Mouse (Mus musculus): ENCODE measurements around the gene Vps54.
"Not testable (repeated sequence)": the region's sequence is repeated elsewhere in the genome, so short reads cannot be mapped to it uniquely, and the experiment has no call there.

Gene Vps54

DNA sequence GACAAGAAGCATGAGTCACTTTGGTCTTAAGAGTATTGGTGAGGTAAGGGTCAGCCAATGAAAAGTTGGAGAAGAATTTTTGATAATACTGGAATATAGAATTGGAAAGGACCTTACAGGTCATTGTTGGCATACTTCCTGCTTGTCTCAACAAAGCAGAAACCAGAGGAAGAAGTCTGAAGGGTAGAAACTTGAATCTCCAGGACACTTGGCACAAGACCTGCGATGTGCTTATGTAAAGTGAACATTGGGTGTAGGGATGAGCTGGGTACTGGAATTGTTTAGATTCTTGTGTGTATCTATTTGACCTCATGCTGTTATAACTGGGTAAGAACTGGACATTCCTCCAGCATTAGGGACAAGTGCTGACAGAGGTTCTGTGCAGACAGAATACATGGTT, 2.3 kb downstream of the Vps54 start:
- no peak for DNase-seq (ENCODE audit: low read depth, low spot score)

DNA sequence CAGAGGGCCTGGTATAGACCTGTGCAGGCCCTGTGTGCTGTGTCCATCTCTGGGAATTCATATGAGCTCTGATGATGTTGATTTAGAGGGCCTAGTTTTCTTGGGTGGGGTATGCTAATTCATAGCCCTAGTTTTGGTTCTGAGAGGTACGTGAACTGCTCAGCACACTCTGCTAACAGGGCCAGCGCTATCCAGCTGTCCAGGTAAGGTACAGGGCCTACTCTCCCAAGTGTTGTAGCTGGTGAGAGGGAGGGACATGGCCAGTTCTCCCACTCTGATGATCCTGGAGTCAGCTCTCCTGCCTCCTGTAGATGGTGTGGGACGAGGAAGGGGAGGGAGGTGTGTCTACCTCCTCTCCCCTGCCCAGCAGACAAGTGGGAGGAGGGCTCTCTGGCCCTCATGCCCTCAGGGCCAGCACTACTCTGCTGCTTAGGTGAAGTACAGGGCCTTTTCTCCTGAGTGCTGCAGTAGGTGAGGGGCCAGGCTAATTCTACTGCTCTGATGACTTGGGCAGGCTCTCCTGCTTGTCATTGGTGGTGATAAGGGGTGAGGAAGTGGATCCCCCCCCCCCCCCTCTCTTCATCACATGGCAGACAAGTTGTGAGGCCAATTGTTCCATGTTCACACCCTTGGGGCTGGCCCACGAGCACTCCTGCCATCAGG, 8.3 kb downstream of the Vps54 start:
- no peak for DNase-seq (ENCODE audit: low read depth, low spot score)

DNA sequence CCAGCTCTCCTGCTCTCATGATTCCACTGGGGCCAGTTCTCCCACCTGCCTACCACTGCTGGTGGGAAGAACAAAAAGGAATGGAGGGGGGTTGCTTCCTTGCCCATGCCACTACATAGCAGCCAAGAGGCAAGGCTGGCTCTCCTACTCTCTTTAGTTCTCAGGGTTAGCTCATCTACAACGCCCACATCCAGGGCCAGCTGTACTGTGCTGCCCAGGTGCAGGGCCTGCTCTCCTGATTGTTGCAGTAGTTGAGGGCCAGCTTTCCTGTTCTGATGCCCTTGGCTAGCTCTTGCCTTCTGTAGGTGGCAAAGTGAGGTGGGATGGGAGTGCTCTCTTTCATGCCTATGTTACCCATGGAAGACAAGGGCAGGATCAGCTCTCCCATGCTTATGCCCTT, 8.9 kb downstream of the Vps54 start:
- DNase-seq (ENCODE audit: low read depth, low spot score) = no peak

DNA sequence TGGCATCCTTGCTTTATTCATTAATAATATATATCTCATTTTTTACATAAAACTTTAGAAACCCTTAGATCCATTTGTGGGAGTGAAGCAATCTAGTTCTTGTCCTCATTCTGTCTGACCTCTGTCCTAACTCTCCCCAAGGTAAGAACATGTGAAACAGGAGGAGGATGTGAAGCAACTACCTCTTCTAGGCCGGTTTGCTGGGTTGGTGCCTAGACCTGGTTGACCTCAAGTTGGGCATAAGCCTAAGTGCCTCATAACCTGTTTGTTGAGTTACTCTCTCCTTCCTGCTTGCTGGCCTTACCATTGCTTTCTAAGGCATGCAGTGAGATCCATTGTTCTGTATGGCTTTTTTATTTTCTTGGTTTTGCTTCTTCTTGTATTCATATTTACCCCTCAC, 11.3 kb downstream of the Vps54 start:
- DNase-seq (ENCODE audit: low read depth, low spot score) = peak; percentile 48

DNA sequence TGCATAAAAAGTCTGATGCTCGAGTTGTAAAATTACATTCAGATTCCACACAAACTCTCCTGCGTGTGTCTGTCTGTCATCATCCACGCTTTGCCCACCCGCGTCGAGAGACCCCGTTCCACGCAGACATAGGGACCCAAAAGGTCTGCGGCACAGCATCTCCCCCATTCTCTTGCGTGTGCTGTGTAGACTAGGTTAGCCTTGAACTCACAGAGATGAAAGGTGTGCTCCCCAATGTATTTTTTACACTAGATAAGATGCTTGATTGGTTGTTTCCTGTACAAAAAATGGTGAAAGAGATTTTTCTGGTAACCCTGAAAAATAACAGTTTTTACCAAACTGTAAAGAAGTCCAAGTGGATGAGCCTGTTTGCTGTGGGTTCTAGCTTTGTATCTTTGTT, 19.5 kb downstream of the Vps54 start:
- not testable (repeated sequence) for DNase-seq (ENCODE audit: low read depth, low spot score)

DNA sequence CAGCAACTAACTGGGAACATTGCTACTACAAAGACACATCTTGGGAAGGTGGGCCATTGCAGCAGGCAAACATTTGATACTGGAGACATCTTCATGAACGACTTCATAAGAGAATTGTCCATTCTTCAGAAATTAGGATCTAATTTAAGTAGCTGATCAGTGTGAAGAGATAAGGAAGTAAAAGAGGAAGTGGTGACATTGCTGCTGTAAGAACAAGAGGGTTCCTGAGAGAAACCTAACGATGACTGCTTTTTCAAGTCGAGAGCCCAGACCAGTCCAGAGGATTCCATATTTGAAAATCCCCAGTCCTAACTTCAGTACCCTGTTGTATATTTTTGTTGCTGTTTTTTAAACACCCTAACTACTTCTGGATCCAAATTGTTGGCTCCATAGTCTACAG, 26.3 kb downstream of the Vps54 start:
- no peak for DNase-seq (ENCODE audit: low read depth, low spot score)

DNA sequence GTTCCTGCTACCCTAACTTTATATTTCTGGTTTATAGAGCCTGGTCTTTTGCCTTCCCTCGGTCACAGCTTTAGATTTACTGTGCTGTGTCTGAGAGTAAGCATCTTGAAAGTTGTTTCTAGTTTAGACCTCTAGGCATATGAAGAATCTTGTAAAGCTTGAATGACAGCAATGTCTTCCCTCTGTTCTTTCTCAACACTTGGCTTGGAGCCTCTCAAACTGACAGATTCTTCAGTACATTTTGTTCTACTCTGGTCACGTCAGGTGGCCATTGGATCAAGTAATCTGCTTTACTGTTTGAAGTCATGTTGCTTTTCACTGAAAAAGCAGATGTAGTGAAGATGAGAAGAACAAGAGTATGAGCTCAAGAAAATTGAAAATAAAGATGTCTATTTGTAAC, 37.1 kb downstream of the Vps54 start:
- no peak for DNase-seq (ENCODE audit: low read depth, low spot score)

DNA sequence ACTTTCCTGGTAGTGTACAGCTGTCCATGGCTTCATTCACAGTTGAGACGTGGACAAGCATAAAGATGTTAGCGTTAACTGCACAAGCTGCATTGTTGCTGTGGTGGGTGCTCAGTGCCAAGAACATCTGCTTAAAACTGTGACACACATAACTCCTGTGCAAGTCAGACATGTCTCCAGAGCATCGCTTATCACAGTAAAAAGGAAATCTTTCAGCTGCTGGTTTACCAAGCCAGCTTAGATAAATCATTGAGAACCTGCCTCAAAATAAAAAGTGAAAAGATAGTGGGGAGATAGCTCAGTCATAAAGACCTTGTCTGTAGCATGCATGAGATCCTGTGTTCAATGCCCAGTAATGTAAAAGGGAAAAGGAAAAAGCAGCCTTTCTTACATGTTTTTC, 47.3 kb downstream of the Vps54 start:
- no peak for DNase-seq (ENCODE audit: low read depth, low spot score)

DNA sequence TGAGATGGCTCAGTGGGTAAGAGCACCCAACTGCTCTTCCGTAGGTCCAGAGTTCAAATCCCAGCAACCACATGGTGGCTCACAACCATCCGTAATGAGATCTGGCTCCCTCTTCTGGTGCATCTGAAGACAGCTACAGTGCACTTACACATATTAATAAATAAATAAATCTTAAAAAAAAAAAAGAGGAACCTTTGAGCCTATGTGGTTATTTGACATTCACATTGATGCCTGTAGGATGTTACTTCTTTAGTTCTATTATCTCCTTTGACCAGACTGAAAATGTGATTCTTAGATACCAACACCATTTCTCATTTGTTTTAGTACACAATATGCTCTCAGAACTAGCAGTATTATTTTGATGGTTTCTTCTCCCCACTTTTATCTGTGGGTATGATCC, 49.1 kb downstream of the Vps54 start:
- DNase-seq (ENCODE audit: low read depth, low spot score) = not testable (repeated sequence)

DNA sequence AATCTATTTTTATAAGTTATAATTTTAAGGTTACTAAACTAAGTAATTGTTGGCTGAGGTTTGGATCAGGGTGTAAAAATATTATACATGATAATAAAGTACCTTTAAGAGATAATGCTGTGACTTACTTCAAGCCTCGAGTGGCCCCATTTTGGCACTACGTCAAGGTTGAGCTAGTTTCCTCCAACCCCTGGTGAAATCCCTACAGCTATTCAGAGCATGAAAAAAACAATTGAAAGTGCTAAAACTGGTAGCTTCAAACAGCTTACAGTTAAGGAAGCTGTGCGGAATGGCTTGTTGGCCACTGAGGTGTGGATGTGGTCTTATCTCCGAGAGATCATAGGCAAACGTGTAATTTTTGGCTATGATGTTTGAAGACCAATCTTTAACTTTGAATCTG, 56.4 kb downstream of the Vps54 start:
- DNase-seq (ENCODE audit: low read depth, low spot score) = no peak

DNA sequence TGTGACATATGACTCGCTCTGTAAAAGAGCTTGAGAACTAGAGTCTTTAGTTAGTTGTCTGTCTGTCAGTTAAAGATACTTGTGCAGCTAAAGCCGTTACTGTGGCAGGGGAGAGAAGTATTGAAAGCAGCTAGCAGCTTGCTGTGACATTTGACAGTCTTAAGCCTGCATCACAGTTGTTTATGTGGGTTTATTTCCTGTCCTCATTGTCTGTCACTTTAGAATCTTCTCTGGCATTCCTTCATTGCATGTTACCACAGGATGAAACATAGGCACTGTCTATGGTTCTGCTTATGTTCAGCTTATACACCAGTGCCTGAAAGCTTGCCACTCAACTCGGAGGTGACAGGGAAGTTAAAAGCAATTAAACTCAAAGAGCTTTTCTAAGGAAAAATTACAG, 64.5 kb downstream of the Vps54 start:
- no peak for DNase-seq (ENCODE audit: low read depth, low spot score)

DNA sequence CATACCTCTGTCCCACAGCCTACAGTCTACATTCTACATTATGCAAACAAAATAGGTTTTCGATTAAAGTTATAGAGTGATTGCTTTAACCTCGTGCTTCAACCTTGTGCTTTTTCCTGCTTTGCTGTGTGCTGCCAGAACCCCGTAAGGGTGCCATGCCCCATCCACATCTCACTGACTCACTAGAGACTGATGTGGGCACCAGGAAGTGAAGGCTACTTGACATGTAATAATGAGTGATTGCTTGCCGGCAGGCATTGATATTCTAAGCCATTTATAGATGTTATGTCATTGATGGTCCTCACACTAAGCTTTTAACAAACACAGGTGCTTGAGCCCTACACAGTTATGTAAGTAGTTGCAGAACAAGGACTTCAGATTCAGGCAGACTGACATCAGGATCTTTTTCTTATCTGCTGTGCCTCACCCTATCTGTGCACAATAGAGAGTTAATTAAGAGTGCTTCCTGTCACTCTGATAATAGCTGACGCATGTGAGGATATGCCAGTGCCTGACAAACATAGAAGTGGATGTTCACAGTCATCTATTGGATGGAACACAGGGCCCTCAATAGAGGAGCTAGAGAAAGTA, 68.1 kb downstream of the Vps54 start:
- DNase-seq (ENCODE audit: low read depth, low spot score) = no peak

DNA sequence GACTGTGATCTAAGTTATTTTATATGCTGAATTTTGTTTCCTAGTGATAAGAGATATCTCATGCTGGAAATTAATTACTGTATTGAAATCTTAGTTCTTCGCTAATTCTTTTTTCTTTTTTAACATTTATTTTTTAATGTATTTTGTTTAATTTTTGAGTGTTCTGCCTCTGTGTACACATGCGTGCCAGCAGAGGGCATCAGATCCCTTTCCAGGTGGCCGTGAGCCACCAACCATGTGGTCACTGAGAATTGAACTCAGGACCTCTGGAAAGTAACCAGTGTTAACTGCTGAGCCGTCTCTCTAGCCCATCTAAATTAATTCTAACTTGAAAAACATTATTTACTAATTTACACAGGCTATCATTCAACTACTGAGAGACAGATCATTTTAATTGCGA, 69.0 kb downstream of the Vps54 start:
- no peak for DNase-seq (ENCODE audit: low read depth, low spot score)

DNA sequence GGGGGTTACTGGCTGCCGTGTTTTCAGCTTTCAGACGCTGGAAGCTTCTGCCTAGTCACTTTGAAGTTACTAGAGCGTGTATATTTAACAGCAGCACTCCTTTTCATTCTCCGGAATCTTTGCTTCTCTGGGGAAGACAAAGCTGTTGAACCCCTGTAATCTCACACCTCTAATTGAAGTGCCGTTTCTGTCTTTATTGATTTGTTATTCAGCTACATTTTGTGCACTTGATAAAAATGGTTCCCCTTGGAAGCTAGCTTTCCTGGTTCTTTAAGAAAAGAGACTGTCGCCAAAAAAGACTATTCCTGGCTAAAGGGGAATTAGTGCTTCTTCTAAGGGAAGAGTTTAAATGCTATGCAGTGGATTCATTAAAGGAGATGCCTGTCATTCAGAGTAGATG, 70.4 kb downstream of the Vps54 start:
- DNase-seq (ENCODE audit: low read depth, low spot score) = no peak

DNA sequence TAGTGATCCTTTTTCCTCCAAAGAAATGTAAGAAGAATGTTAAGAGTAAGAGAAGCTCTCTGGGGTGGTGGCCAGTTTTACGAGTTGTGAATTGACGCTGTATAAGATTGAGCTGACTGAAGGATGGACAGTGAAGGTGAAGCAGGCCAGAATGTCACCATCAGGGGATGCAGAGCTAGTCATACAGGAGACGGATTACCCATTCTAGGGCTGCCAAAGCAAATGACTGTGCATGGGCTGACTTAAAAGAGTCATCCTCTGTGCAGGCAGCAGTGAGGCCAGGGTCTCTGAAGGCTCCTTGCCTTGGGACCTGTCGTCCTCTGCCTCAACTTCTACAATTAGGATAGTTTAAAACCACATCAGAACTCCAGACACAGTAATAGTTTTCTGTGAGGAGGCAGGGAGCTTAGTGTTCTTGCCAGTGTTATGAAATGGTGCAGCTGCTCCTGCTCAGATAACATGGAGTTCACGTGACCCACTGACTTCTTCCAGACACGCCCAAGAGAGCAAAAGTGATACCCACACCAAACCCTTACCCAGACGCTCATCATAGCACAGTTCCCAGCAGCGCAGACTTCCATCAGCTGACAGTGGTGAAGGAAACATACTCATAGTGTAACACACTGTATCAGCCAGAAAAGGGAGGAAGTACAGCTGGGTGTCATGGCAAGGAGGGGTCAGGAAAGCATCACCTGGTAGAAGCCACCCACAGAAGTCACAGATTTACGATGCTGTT, 75.0 kb downstream of the Vps54 start:
- peak; percentile 88 for DNase-seq (ENCODE audit: low read depth, low spot score)

DNA sequence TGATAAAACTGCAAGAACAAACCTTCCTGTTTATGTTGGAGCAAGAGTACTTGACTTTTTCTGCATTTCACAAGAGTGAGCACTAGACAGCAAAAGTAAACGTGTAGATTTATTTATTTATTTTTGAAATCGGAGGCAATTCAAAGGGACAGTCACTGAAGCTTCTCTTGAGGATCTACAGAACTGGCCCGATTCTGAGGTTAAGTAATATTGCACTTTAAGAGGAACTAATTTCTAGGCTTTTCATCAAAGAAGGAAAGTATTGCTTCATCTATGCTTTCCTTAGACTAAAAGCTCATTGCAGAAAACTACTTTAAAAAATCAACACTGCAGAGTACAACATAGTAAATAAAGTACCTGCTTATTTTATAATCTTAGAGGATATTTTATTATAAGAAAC, 82.5 kb downstream of the Vps54 start:
- no peak for DNase-seq (ENCODE audit: low read depth, low spot score)

DNA sequence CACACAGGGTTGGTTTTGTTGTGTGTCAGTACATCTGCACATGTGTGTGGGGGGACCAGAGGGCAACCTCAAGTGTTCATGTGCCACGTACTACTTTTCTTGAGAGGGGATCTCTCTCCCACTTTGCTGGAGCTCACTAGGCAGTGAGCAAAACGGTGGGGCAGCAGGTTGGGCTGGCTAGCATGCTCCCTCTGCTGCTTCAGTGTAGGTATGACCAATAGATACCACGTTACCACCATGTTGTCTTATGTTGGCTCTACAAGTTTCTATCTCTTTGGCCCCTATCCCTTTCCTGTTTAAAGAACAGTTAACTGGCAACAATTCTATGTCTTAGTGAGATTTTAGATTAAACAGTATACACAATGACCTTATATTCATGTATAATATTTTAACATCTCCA, 83.3 kb downstream of the Vps54 start:
- no peak for DNase-seq (ENCODE audit: low read depth, low spot score)

DNA sequence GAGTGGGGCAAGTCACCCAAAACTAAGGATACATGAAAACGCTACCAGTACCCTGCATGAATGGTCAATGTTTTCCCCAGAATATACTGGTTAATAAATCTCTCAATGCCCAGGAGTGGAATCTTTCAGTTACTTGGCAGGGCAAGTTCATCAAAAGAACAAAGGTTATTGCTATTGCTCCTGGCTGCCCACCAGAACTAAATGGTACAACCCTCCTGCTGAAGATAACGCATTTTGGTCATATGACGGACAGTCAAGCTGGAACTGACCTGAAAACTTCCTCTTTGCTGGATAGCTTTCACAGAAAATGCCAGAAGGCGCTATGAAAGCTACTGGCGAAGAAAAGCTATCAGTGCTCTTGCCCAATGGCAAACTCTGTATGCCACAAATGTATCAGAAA, 86.7 kb downstream of the Vps54 start:
- DNase-seq (ENCODE audit: low read depth, low spot score) = no peak

DNA sequence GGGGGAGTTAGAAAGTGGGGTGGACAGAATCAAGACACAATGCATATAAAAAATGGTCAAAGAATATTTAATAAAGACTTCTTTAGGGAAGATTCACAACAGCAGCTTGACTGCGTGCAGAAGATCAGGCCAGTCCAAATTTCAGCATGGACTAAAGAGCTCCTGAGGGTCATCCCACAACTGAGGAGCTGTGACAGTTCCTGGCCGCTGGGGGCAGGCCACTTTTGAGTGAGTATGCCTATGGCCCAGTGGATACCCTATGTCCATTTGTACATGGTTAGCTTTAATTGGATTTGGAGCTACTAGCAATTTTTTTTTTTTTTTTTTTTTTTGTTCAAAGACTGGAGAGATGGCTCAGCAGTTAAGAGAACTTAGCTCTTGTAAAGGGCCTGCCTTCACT, 87.7 kb downstream of the Vps54 start:
- no peak for DNase-seq (ENCODE audit: low read depth, low spot score)

DNA sequence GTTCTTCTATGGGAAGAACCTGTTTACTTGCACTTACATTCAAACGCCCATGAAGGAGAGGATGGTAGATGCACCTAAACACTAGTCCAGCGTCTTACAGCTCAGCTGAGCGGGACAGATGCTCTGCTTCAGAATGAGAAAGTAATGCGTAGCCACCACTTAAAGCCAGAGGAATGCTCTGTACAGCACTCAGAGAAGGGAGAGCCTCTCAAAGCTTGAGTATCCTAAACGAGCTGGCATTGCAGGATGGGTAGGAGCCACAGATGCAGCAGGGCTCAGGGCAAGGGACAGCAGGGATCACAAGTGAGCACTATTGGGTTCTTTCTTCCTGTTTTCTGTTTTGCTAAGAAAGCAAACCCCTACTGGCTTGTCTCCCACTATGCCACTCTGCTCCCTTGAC, 88.4 kb downstream of the Vps54 start:
- DNase-seq (ENCODE audit: low read depth, low spot score) = no peak

DNA sequence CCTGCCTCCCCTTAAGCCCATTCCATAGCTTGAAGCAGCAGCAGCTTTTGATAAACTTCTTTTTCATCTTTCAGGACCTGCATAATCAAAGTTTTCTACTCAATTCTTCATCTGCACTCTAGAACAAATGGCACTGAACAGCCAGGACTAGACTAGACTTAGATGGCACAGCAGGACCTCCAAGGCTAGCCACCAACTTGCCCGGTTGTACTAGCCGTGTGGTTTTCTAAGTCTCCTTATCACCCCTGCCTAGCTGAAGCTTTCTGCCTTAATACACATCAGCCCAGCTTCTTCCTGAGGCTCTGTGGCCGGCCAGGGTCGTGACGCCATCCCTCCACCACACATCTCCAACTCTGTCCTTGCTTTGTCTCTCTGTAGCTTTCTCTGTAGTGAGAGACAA, 89.1 kb downstream of the Vps54 start:
- DNase-seq (ENCODE audit: low read depth, low spot score) = no peak

DNA sequence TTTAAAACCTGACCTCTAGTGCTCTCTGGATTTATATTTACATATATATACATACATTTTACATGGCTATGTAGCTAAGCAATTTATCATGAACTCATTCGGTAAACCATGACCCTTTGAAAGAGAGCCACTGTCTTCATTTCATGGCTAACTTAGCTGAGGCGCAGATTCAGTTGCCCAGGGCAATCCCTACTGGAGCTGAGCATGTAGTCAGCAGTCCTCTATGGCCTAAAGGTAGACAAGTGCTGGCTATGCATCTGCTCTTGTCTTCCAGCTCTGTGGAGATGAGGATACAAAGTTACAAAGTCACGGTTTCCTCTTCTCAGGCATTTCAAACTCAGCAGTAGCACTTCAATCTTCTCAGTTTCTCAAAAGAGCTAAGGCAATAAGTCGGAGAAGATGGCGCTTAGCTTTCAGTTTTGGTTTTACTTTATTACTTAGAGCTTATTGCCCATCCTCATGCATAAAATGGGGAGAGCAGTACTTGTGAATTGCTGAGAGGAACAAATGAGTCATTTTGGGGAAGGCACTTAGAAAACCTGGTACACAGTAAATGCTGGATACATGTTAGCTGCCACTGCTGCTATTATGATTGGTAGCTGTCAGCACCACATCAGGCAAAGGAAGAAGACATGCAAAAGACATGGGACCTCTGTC, 93.7 kb downstream of the Vps54 start:
- no peak for DNase-seq (ENCODE audit: low read depth, low spot score)

DNA sequence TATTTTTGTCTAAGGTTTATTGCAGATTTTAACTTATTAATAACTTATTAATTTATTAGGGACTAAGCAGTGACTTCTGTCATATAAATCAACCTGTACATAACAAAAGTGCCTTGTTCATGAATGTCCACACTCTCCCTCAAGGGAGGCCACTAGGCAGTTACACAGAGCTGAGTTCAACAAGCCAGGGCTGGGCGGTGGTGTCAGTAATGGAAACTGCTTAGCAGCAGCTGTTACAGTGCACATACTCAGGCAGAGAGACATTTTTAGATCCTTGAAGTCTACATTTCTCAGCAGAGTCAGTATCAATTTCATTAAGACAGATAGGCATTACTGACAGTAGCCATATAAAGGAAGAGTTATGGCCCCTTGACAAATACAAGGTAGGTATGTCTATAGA, 98.8 kb downstream of the Vps54 start:
- DNase-seq (ENCODE audit: low read depth, low spot score) = peak; percentile 76

Data from skeletal muscle tissue, adult 2 months (tissue).